Mouse (Mus musculus): ENCODE results near the gene Aig1. TPM values are rescaled to one million over a fixed set of nuclear protein-coding genes. Genes with fewer than 3 reads are reported as not detected.

The Aig1 gene
- total RNA-seq, 2 experiments from 2014 or later = 23.7 to 24.6 TPM

GRCm38 (mm10) chr10:13850071-13850470 lies 18.7 kb downstream of the Aig1 start:
- no peak for DNase-seq

- DNase-seq = no peak
These were observed 19.6 kb downstream of the Aig1 start for GRCm38 (mm10) chr10:13849205-13849604.

GRCm38 (mm10) chr10:13844864-13845263 lies 23.9 kb downstream of the Aig1 start:
- no peak for DNase-seq

- no peak for DNase-seq
These were observed 25.0 kb downstream of the Aig1 start for GRCm38 (mm10) chr10:13843746-13844145.

GRCm38 (mm10) chr10:13842855-13843254 lies 25.9 kb downstream of the Aig1 start:
- DNase-seq = peak; percentile 27

- no peak for DNase-seq
These were observed 30.2 kb downstream of the Aig1 start for GRCm38 (mm10) chr10:13838511-13839126.

- DNase-seq = no peak
These were observed 30.9 kb downstream of the Aig1 start for GRCm38 (mm10) chr10:13837709-13838456.

- DNase-seq = no peak
These were observed 31.8 kb downstream of the Aig1 start for GRCm38 (mm10) chr10:13836956-13837355.

- DNase-seq = no peak
These were observed 32.9 kb downstream of the Aig1 start for GRCm38 (mm10) chr10:13835737-13836475.

GRCm38 (mm10) chr10:13834056-13834455 lies 34.7 kb downstream of the Aig1 start:
- DNase-seq = no peak

- DNase-seq = no peak
These were observed 35.7 kb downstream of the Aig1 start for GRCm38 (mm10) chr10:13833066-13833566.

GRCm38 (mm10) chr10:13832546-13833033 lies 36.2 kb downstream of the Aig1 start:
- no peak for DNase-seq

GRCm38 (mm10) chr10:13827150-13827549 lies 41.6 kb downstream of the Aig1 start:
- DNase-seq = no peak

GRCm38 (mm10) chr10:13813591-13813990 lies 55.2 kb downstream of the Aig1 start:
- peak; percentile 75 for DNase-seq

GRCm38 (mm10) chr10:13808291-13808690 lies 60.5 kb downstream of the Aig1 start:
- DNase-seq = no peak

- no peak for DNase-seq
These were observed 62.0 kb downstream of the Aig1 start for GRCm38 (mm10) chr10:13806806-13807205.

GRCm38 (mm10) chr10:13801296-13801695 lies 67.5 kb downstream of the Aig1 start:
- DNase-seq = no peak

GRCm38 (mm10) chr10:13793458-13793857 lies 75.3 kb downstream of the Aig1 start:
- DNase-seq = no peak

- no peak for DNase-seq
These were observed 76.0 kb downstream of the Aig1 start for GRCm38 (mm10) chr10:13792788-13793187.

- DNase-seq = no peak
These were observed 79.2 kb downstream of the Aig1 start for GRCm38 (mm10) chr10:13789604-13790003.

- no peak for DNase-seq
These were observed 80.7 kb downstream of the Aig1 start for GRCm38 (mm10) chr10:13788057-13788456.

- no peak for DNase-seq
These were observed 86.0 kb downstream of the Aig1 start for GRCm38 (mm10) chr10:13782774-13783173.

GRCm38 (mm10) chr10:13782235-13782757 lies 86.5 kb downstream of the Aig1 start:
- no peak for DNase-seq
